Comparison of ENCODE assay signal across 8 mouse cellular contexts in genomic region chr16:38742113-38742658, GRCm38 (mm10). TPM values are rescaled to one million over a fixed set of nuclear protein-coding genes. Genes with fewer than 3 reads are reported as not detected.
DNase-seq lines count a peak whose midpoint lies in the region; ATAC-seq and TF ChIP-seq lines count a peak whose summit lies in the region.

Gene B4galt4, plus strand, starts transcription at chr16:38742264.

- H3K27me3 ChIP-seq in megakaryocyte, embryonic 14.5 days (replicated peaks) = peaks cover 46% of the 10 kb centered on the region

- no peaks in the 10 kb centered on the region for H3K9me3 ChIP-seq in megakaryocyte, embryonic 14.5 days

- TF ChIP-seq POLR2A in cortical plate, adult 2 months (IDR thresholded peaks at IDR 0.05; ENCODE audit: extremely low read depth, insufficient read depth, low read length) = peak; percentile 60; the same call in 1 of the 2 replicates

- DNase-seq in gastrocnemius, postnatal 25 days = peak; percentile 82
- DNase-seq in left cerebral cortex, postnatal 10 days (ENCODE audit: extremely low spot score in 1 of 2, low spot score in 2 of 2) = peak; percentile 67 to 90
- peak; percentile 80 to 82 for DNase-seq in right cerebral cortex, postnatal 36 days (ENCODE audit: low spot score in 2 of 2)
- no peak for DNase-seq in natural killer cell, adult 2 months (ENCODE audit: low spot score in 2 of 2)

- no peak for TF ChIP-seq CTCF in cortical plate, adult 2 months (IDR thresholded peaks at IDR 0.05; ENCODE audit: extremely low read depth, insufficient read depth, low read length)

- peak; percentile 67 for ATAC-seq in activated CD4-positive, CD25-positive, alpha-beta regulatory T cell, adult 4 months
- ATAC-seq in inflammation-experienced regulatory T-cells, adult 6 months = peak; percentile 76

- no peaks in the 10 kb centered on the region; the same call in 1 of the 2 replicates for H3K4me1 ChIP-seq in cortical plate, adult 2 months (ENCODE audit: control insufficient read depth, insufficient read depth, low read length)
- H3K4me1 ChIP-seq in megakaryocyte, embryonic 14.5 days = peaks cover 11% of the 10 kb centered on the region

- intact Hi-C loops in left cerebral cortex, postnatal 10 days (cut with DNase I) = loop anchor here (10.0 kb wide), 2 partner anchors 207 to 313 kb away; no protein-coding TSS in a partner anchor

- peak within 1 kb of the TSS; percentile 79 for H3K4me3 ChIP-seq in cortical plate, adult 2 months (ENCODE audit: insufficient read depth, low read length)
- peak within 1 kb of the TSS; percentile 90 for H3K4me3 ChIP-seq in megakaryocyte, embryonic 14.5 days (replicated peaks)

- H3K27ac ChIP-seq in cortical plate, adult 2 months (ENCODE audit: insufficient read depth, low read length) = peak within 1 kb of the TSS; percentile 95

- no peaks in the 10 kb centered on the region for H3K36me3 ChIP-seq in megakaryocyte, embryonic 14.5 days (replicated peaks; ENCODE audit: low read length)

RNA-seq across cellular contexts. Expression of gene B4galt4, which starts in this region (rescaled TPM):
- 10 to 100 TPM; 11.7 to 11.9 TPM for polyA plus RNA-seq in activated CD4-positive, CD25-positive, alpha-beta regulatory T cell, adult 4 months (2017; shearing (Covaris generic))
- 19.3 and 23.0 TPM in 2 replicates for polyA plus RNA-seq in cortical plate, adult 2 months (2012; rRNA removed)
- total RNA-seq in gastrocnemius, postnatal 25 days (2021) = 1 to 10 TPM; 4.0 to 4.4 TPM
- polyA plus RNA-seq in inflammation-experienced regulatory T-cells, adult 6 months (2017; shearing (Covaris generic)) = 10 to 100 TPM in 2 of 3 experiments, 1 to 10 TPM in 1; 7.1 to 14.7 (median 14.3) TPM
- 10 to 100 TPM; 19.2 to 22.1 TPM for total RNA-seq in left cerebral cortex, postnatal 10 days (2021)
- not detected in 2 replicates for polyA plus RNA-seq in megakaryocyte, embryonic 14.5 days (2012; ENCODE audit: insufficient read depth, low replicate concordance)

Comparison
In these comparisons a context has a peak if more than half of its experiments do, and no peak if none do; other contexts are left out.
1. DNase-seq: peak in gastrocnemius, postnatal 25 days (single experiment), left cerebral cortex, postnatal 10 days (2 of 2) and right cerebral cortex, postnatal 36 days (2 of 2); none in natural killer cell, adult 2 months (0 of 2).